In the genomic region with DNA sequence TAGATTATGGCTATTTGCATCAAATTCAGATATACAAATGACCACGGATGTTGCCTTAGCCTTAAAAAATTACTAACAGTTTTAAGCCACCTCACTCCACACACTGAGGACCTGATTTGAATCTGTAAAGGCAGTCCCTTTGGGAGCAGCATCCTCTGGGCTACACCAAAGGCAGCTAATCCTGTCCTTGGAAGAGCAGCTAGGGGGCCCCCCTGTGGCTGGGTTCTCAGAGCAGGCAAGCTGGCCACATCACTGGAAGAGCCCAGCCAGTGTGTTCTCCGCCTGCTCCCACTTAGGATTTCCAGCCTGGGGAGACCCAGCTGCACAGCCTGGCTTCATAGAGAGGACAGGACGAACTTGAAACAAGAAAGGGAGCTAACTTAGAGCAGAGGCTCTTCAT, we compare ENCODE assay signal across 8 mouse cellular contexts. TPM values are rescaled to one million over a fixed set of nuclear protein-coding genes. Genes with fewer than 3 reads are reported as not detected.
A peak's percentile ranks its signal among the peaks of the same experiment; 100 is the strongest.
DNase-seq lines count a peak whose midpoint lies in the region; ATAC-seq and TF ChIP-seq lines count a peak whose summit lies in the region.

No protein-coding gene starts in this region.

- no peaks in the 10 kb centered on the region for H3K9me3 ChIP-seq in embryonic facial prominence, embryonic 15.5 days (replicated peaks)
- no peaks in the 10 kb centered on the region for H3K9me3 ChIP-seq in forebrain, embryonic 11.5 days (ENCODE audit: control insufficient read depth, low read length)

- peak; percentile 88 for ATAC-seq in frontal cortex, adult (ENCODE audit: low TSS enrichment)
- no peak for ATAC-seq in embryonic facial prominence, embryonic 15.5 days (ENCODE audit: insufficient number of reproducible peaks, low FRiP score, low TSS enrichment, low read depth)
- no peak for ATAC-seq in forebrain, embryonic 11.5 days (replicated peaks; ENCODE audit: low FRiP score)

- 68% methylated on average over 3 of the region's 3 CpGs for WGBS in spleen, adult 2 months
- WGBS in embryonic facial prominence, embryonic 15.5 days: 32% methylated on average over 3 of the region's 3 CpGs
- WGBS in small intestine, adult 2 months: 67% methylated on average over 3 of the region's 3 CpGs
- 39% methylated on average over 3 of the region's 3 CpGs for whole genome bisulfite sequencing in forebrain, embryonic 11.5 days

- TF ChIP-seq POLR2A in spleen, adult 2 months (IDR thresholded peaks at IDR 0.05; ENCODE audit: low read depth, low read length): no peak
- TF ChIP-seq POLR2A in small intestine, adult 2 months (IDR thresholded peaks at IDR 0.05; ENCODE audit: low read depth, low read length): no peak

- H3K9ac ChIP-seq in embryonic facial prominence, embryonic 15.5 days: no peak overlapping the region
- no peak overlapping the region for H3K9ac ChIP-seq in forebrain, embryonic 11.5 days (ENCODE audit: low read length)

- 0 out of 2 replicates have a peak overlapping the region, but pooled peaks have one; percentile 14 for H3K27ac ChIP-seq in spleen, adult 2 months (ENCODE audit: insufficient read depth, low read length)
- peak overlapping the region; percentile 22; the same call in 1 of the 2 replicates for H3K27ac ChIP-seq in embryonic facial prominence, embryonic 15.5 days (replicated peaks)
- H3K27ac ChIP-seq in small intestine, adult 2 months (ENCODE audit: insufficient read depth, low read depth, low read length): no peak overlapping the region
- H3K27ac ChIP-seq in forebrain, embryonic 11.5 days (ENCODE audit: low read depth, low read length): no peak overlapping the region

- no peak overlapping the region for H3K4me3 ChIP-seq in spleen, adult 2 months (ENCODE audit: extremely low read depth, insufficient read depth, insufficient read length)
- H3K4me3 ChIP-seq in embryonic facial prominence, embryonic 15.5 days (replicated peaks): no peak overlapping the region
- no peak overlapping the region for H3K4me3 ChIP-seq in small intestine, adult 2 months (ENCODE audit: low read depth, low read length)
- H3K4me3 ChIP-seq in forebrain, embryonic 11.5 days (ENCODE audit: low read depth, low read length): no peak overlapping the region

- no peak overlapping the region for H3K4me2 ChIP-seq in embryonic facial prominence, embryonic 15.5 days (replicated peaks)
- H3K4me2 ChIP-seq in forebrain, embryonic 11.5 days (ENCODE audit: low read depth, low read length, severe bottlenecking): no peak overlapping the region

- H3K36me3 ChIP-seq in spleen, adult 2 months (ENCODE audit: control insufficient read depth, insufficient read depth, low read length): peaks cover 39% of the 10 kb centered on the region
- peaks cover 67% of the 10 kb centered on the region for H3K36me3 ChIP-seq in embryonic facial prominence, embryonic 15.5 days
- peaks cover 55% of the 10 kb centered on the region for H3K36me3 ChIP-seq in small intestine, adult 2 months (ENCODE audit: control insufficient read depth, insufficient read depth, low read length)
- H3K36me3 ChIP-seq in forebrain, embryonic 11.5 days (ENCODE audit: control insufficient read depth, insufficient read depth, low read length): peaks cover 4% of the 10 kb centered on the region; the same call in 1 of the 2 replicates

- peak; percentile 19; the same call in 1 of the 2 replicates for TF ChIP-seq CTCF in spleen, adult 2 months (IDR thresholded peaks at IDR 0.05; ENCODE audit: extremely low read depth, insufficient read depth, insufficient read length, insufficient replicate concordance)
- peak; percentile 20; the same call in 1 of the 2 replicates for TF ChIP-seq CTCF in small intestine, adult 2 months (IDR thresholded peaks at IDR 0.05; ENCODE audit: extremely low read depth, insufficient read length, insufficient replicate concordance, low read depth, low read length)

- peaks cover 9% of the 10 kb centered on the region; the same call in 1 of the 2 replicates for H3K4me1 ChIP-seq in spleen, adult 2 months (ENCODE audit: control insufficient read depth, insufficient read depth, insufficient read length)
- peaks cover 39% of the 10 kb centered on the region for H3K4me1 ChIP-seq in embryonic facial prominence, embryonic 15.5 days
- no peaks in the 10 kb centered on the region for H3K4me1 ChIP-seq in small intestine, adult 2 months (ENCODE audit: control insufficient read depth, insufficient read depth, insufficient read length, low read length)
- H3K4me1 ChIP-seq in forebrain, embryonic 11.5 days (replicated peaks; ENCODE audit: control insufficient read depth, insufficient read depth, low read length): no peaks in the 10 kb centered on the region; the same call in 1 of the 2 replicates

- H3K27me3 ChIP-seq in spleen, adult 2 months (ENCODE audit: control insufficient read depth, insufficient read depth, low read length): no peaks in the 10 kb centered on the region
- no peaks in the 10 kb centered on the region for H3K27me3 ChIP-seq in embryonic facial prominence, embryonic 15.5 days
- no peaks in the 10 kb centered on the region for H3K27me3 ChIP-seq in small intestine, adult 2 months (ENCODE audit: control insufficient read depth, insufficient read depth, low read length)
- H3K27me3 ChIP-seq in forebrain, embryonic 11.5 days (ENCODE audit: control insufficient read depth, insufficient read depth, low read length): no peaks in the 10 kb centered on the region

- no peak for DNase-seq in frontal cortex, postnatal 14 days (ENCODE audit: low spot score in 2 of 2)
- no peak for DNase-seq in spleen, adult 2 months (ENCODE audit: low read depth in 1 of 2, low spot score in 2 of 2)
- no peak for DNase-seq in spleen, postnatal 4 days (ENCODE audit: low spot score in 2 of 2)
- DNase-seq in lung, adult 18-20 months: peak; percentile 54 to 65
- DNase-seq in forebrain, embryonic 11.5 days (ENCODE audit: low spot score): no peak

RNA-seq across cellular contexts. Expression of a gene that starts 18.3 kb away (rescaled TPM):
- polyA plus RNA-seq in spleen, adult 2 months (2012; rRNA removed): 24.1 and 38.5 TPM in 2 replicates
- 90.1 and 91.9 TPM in 2 replicates for polyA plus RNA-seq in embryonic facial prominence, embryonic 15.5 days (2015; fragmentation: Nextera tagmentation; extraction: Ambion mirVana)
- polyA plus RNA-seq in small intestine, adult 2 months (2012; rRNA removed): 9.3 and 11.0 TPM in 2 replicates
- 133 and 149 TPM in 2 replicates for polyA plus RNA-seq in forebrain, embryonic 11.5 days (2014; fragmentation: Nextera tagmentation; extraction: Ambion mirVana)

RNA-seq across cellular contexts. Expression of a gene that starts 29.6 kb away (rescaled TPM):
- 71.6 and 92.1 TPM in 2 replicates for polyA plus RNA-seq in spleen, adult 2 months (2012; rRNA removed)
- polyA plus RNA-seq in embryonic facial prominence, embryonic 15.5 days (2015; fragmentation: Nextera tagmentation; extraction: Ambion mirVana): 49.6 and 54.9 TPM in 2 replicates
- polyA plus RNA-seq in small intestine, adult 2 months (2012; rRNA removed): 16.4 and 25.1 TPM in 2 replicates
- 39.3 and 41.5 TPM in 2 replicates for polyA plus RNA-seq in forebrain, embryonic 11.5 days (2014; fragmentation: Nextera tagmentation; extraction: Ambion mirVana)

RNA-seq across cellular contexts. Expression of a gene that starts 30.5 kb away (rescaled TPM):
- polyA plus RNA-seq in spleen, adult 2 months (2012; rRNA removed): 69.3 and 84.0 TPM in 2 replicates
- polyA plus RNA-seq in embryonic facial prominence, embryonic 15.5 days (2015; fragmentation: Nextera tagmentation; extraction: Ambion mirVana): 54.9 and 57.6 TPM in 2 replicates
- polyA plus RNA-seq in small intestine, adult 2 months (2012; rRNA removed): 53.0 and 110 TPM in 2 replicates
- polyA plus RNA-seq in forebrain, embryonic 11.5 days (2014; fragmentation: Nextera tagmentation; extraction: Ambion mirVana): 61.8 and 71.8 TPM in 2 replicates

RNA-seq across cellular contexts. Expression of a gene that starts 48.5 kb away (rescaled TPM):
- polyA plus RNA-seq in spleen, adult 2 months (2012; rRNA removed): 0.05 TPM in 1 of 2 replicates, not detected in the other
- not detected in 2 replicates for polyA plus RNA-seq in embryonic facial prominence, embryonic 15.5 days (2015; fragmentation: Nextera tagmentation; extraction: Ambion mirVana)
- not detected in 2 replicates for polyA plus RNA-seq in small intestine, adult 2 months (2012; rRNA removed)
- not detected in 2 replicates for polyA plus RNA-seq in forebrain, embryonic 11.5 days (2014; fragmentation: Nextera tagmentation; extraction: Ambion mirVana)

RNA-seq across cellular contexts. Expression of a gene that starts 53.5 kb away (rescaled TPM):
- polyA plus RNA-seq in spleen, adult 2 months (2012; rRNA removed): not detected in 2 replicates
- 0.37 and 0.38 TPM in 2 replicates for polyA plus RNA-seq in embryonic facial prominence, embryonic 15.5 days (2015; fragmentation: Nextera tagmentation; extraction: Ambion mirVana)
- polyA plus RNA-seq in small intestine, adult 2 months (2012; rRNA removed): 0.05 TPM in 1 of 2 replicates, not detected in the other
- polyA plus RNA-seq in forebrain, embryonic 11.5 days (2014; fragmentation: Nextera tagmentation; extraction: Ambion mirVana): 0.39 and 0.40 TPM in 2 replicates

Comparison
In these comparisons a context has a peak if more than half of its experiments do, and no peak if none do; other contexts are left out.
1. DNase-seq: peak in lung, adult 18-20 months (2 of 2); none in frontal cortex, postnatal 14 days (0 of 2), spleen, adult 2 months (0 of 2), spleen, postnatal 4 days (0 of 2) and forebrain, embryonic 11.5 days (single experiment).
2. H3K27ac ChIP-seq: peak in spleen, adult 2 months (single experiment) and embryonic facial prominence, embryonic 15.5 days (single experiment); none in small intestine, adult 2 months (single experiment) and forebrain, embryonic 11.5 days (single experiment).